Mouse (Mus musculus): ENCODE measurements around the gene Gm17542.
"Not testable (repeated sequence)": the region's sequence is repeated elsewhere in the genome, so short reads cannot be mapped to it uniquely, and the experiment has no call there.

Gm17542 gene

GRCm38 (mm10) chr10:58718110-58718509 lies at the start of gene Gm17542:
TSS of gene Gm17542 (minus strand) at chr10:58718210.
- not testable (repeated sequence) for DNase-seq

- no peak for DNase-seq
Observed at GRCm38 (mm10) chr10:58739779-58740178, 21.8 kb upstream of the Gm17542 start.

DNA sequence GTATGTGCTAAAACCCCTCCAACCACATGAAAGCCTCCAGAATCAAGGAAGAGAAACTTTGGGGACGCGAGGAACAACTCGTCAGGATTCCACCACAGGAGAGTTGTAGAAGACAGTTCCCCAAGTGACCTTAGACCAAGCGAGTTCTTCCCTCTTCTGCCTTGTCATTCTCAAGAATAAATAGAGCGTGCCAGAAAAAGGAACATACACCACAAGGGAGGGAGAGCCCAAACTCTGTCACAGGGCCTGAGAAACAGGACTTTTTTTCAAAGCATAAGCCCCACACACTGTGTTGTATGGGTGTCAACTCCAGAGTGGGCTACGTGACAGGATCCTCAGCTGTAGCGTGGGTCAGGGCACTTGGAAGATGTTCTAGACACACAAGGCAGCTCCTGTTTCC lies 20.1 kb upstream of the Gm17542 start:
- DNase-seq = no peak

DNA sequence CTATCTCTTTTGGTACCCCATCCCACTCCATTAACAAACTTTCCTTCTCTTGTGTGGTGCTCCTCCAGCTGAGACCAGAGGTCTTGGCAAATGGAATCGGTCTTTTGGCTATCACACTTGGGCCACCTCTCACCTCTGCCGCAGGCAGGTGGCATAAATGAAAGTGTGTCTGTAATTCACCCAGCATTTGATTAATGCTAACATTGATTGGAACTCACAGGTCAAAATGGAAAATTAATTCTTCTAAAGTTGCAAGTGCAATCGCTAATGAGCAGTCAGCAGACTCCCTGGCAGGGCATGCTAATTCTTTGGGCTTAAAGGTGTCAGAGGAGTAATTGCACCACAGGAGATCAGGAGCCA lies 3.2 kb downstream of the Gm17542 start:
- DNase-seq = peak; percentile 3

- no peak for DNase-seq
Observed at GRCm38 (mm10) chr10:58713855-58714788, 3.9 kb downstream of the Gm17542 start.

GRCm38 (mm10) chr10:58713225-58713624 lies 4.8 kb downstream of the Gm17542 start:
- DNase-seq = no peak

GRCm38 (mm10) chr10:58709021-58709420 lies 9.0 kb downstream of the Gm17542 start:
- DNase-seq = no peak

DNA sequence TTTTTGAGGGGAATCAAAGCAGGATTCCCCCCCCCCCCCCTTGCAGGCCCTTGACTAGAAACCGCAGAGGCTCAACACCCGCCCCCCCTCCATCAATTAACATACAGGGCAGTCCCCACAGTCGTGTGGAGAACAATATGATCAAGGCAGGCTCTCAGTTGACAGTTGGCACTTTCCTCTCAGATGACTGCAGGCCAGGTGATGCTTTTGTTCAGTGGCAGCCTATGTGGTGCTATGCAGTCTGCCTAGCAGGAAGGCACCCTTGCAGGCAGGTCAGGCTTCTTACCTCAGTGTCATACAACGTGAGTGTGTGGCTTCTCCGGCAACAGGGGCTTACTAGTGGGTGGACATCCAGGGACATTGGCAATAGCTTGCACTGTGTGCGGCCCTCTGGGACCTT lies 17.4 kb downstream of the Gm17542 start:
- DNase-seq = no peak

GRCm38 (mm10) chr10:58700160-58700559 lies 17.9 kb downstream of the Gm17542 start:
- no peak for DNase-seq

DNA sequence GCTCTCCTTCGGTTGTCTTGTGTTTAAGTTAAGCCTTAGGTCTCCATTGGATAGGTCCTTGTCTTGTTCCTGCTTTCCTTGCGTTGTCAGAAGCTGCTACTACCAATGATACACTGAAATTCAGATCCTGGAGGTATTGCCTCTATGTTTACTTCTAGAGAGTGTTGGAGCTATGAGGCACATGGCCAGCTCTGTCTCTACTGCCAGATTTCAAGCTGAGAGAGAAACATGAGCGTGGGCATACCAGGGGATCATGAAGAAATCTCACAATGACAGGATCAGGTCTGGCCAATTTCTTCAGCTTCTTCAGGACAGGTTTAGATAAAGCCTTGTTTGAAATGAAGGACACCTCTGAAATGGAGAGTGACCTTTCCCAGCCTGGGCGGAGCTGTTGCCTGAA lies 19.1 kb downstream of the Gm17542 start:
- DNase-seq = no peak

DNA sequence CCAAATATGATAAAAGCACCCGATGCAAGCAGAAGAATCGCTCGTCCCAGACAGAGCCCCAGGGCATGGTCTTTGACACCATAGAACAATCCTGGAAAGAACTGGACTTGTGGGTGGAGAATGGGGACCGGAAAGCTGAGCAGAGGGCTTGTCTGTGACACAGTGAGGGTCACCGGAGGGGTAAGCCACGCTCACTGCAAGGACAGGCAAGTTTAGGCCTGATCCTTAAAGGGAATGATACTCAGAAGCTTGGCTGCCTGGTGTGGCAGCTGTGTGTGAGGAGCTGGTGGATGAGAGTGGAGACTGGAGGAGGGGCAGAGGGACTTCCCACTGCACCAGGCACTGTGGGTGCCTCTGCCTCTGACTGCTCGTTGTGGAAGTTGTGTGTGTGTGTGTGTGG lies 27.0 kb downstream of the Gm17542 start:
- no peak for DNase-seq

DNA sequence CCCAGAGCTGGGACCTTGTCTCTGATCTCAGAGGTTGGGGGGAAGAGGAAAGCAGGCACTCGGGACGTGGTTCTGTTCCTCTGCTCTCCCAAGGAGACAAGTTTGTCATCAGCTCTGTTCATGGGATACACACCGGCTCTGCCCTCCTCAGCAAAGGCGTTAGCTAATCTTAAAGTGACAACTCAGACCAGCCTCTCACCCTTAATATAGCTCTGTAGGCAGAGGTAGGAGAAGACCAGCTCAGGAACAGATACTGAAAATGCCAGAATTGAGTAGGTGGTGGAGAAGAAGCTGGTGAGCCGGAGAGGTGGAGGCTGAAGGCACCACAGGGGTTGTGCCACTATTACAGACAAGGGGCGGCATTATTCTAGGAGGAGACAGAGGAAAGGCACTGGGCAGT lies 38.7 kb downstream of the Gm17542 start:
- no peak for DNase-seq

- peak; percentile 69 for DNase-seq
Observed at GRCm38 (mm10) chr10:58675533-58675932, 42.5 kb downstream of the Gm17542 start, which contains the start of gene Edar. TSS of gene Edar (minus strand) at chr10:58675654.

DNA sequence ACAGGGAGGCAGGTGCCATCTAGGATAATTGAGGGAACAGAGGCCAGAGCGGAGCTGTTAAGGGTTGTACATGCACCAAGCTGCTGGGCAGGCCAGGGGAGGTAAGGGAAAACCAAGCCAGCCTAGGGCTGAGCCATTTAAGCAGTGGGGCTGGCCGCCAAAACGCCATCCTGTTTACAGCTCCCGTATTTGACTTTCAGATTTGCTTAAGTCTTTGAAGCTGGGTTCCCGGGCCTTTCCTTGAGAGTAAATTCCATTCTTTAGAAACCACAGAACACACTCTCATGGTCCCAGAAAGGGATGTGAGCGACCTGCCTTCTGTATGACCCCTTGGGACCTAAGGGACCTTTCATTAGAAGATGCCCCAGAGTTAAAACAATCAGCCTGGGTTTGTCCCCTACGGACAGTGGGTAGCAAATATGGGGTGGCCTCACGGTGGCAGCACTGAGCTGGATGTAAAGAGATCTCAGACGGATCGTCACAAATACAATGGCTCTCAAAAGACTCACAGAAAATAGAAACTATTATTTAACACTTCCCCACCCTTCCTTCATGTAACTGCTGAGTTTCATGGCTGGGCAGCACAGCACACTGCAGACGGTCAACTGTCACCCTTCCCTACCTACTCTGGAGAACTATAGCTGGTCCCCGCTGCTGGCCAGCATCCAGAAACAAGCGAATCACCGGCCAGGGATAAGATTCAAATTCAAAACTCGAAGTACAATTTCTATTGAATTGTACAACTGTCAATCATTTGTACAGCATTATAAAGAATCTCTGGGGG lies 44.5 kb downstream of the Gm17542 start:
- peak; percentile 63 for DNase-seq

DNA sequence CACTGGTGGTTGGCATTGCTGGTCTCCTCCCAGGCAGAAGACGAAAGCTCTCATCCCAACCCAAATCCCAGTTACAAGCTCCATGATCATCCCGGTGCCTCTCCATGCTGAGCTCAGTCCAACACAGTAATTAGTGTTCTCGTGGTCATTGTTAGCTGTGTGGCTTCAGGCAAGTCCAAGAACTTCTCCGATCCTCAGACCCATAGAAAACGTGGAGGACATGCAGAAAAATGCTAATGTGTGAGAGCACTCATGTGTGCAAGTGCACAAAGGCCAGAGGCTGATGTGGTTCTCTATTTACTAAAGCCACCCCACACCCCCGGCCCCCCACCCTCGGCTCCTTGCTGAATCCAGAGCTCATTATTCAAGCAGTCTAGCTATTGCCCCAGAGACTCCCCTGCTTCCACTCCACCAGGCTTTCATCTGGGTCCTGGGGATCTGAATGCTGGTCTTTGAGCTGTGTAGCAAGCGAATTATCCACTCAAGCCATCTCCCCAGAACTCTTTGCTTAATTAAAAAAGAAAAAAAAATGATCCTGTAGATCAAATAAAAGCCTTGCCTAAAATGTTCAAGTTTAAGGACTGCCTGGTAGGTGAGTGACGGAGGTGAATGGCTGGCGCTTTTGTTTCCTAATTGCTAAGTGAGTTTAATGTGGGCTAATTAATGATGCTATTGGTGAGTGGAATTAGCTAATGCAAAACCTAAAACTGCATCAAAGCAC lies 45.3 kb downstream of the Gm17542 start:
- no peak for DNase-seq

- peak; percentile 43 for DNase-seq
Observed at GRCm38 (mm10) chr10:58663868-58664267, 54.1 kb downstream of the Gm17542 start.
